In the genomic region with DNA sequence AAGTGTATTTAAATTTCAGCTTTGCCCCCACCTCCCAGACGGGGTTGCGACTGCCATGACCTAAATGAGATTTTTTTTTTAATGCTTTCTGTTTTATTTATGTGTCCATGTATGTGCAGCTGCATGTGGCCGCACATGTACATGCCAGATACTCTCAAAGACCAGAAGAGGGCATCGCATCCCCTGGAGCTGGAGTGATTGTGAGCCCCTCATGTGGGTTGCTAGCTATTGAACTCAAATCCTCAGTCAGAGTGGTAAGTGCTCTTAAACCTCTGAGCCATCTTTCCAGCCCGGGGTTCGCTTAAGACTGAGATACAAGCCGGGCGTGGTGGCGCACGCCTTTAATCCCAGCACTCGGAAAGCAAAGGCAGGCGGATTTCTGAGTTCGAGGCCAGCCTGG, we compare ENCODE assay signal across 16 mouse cellular contexts. TPM values are rescaled to one million over a fixed set of nuclear protein-coding genes. Genes with fewer than 3 reads are reported as not detected.
DNase-seq lines count a peak whose midpoint lies in the region; ATAC-seq and TF ChIP-seq lines count a peak whose summit lies in the region.
"Had no signal": no experiment of that assay in that cellular context is flagged by ENCODE, and none has a peak within 500 bp of the region (broad histone marks: within the 10 kb centered on the region; RNA-seq: fewer than 3 reads in every experiment).

No protein-coding gene starts in this region.

- H3K4me3 ChIP-seq in forebrain, embryonic 10.5 days, result no peak overlapping the region
- no peak overlapping the region for H3K4me3 ChIP-seq in forebrain, embryonic 12.5 days (replicated peaks)
- H3K4me3 ChIP-seq in layer of hippocampus, adult 2 months, result no peak overlapping the region
- H3K4me3 ChIP-seq in forebrain, embryonic 15.5 days, result no peak overlapping the region
- H3K4me3 ChIP-seq: embryonic facial prominence, embryonic 13.5 days; heart, embryonic 15.5 days; intestine, embryonic 15.5 days; liver, embryonic 12.5 days; neural tube, embryonic 12.5 days had no signal

- no peaks in the 10 kb centered on the region for H3K36me3 ChIP-seq in forebrain, embryonic 10.5 days (replicated peaks)
- H3K36me3 ChIP-seq in forebrain, embryonic 12.5 days (replicated peaks), result no peaks in the 10 kb centered on the region
- H3K36me3 ChIP-seq in forebrain, embryonic 15.5 days, result no peaks in the 10 kb centered on the region
- H3K36me3 ChIP-seq: embryonic facial prominence, embryonic 13.5 days; heart, embryonic 15.5 days; intestine, embryonic 15.5 days; liver, embryonic 12.5 days; neural tube, embryonic 12.5 days had no signal

- WGBS in forebrain, embryonic 10.5 days, result 50% methylated on average over 13 of the region's 13 CpGs
- WGBS in forebrain, embryonic 12.5 days, result 48% methylated on average over 13 of the region's 13 CpGs
- WGBS in forebrain, embryonic 15.5 days, result 44% methylated on average over 13 of the region's 13 CpGs

- no peak overlapping the region for H3K27ac ChIP-seq in forebrain, embryonic 10.5 days
- no peak overlapping the region for H3K27ac ChIP-seq in forebrain, embryonic 12.5 days
- H3K27ac ChIP-seq in layer of hippocampus, adult 2 months, result no peak overlapping the region
- no peak overlapping the region for H3K27ac ChIP-seq in forebrain, embryonic 15.5 days (replicated peaks)
- H3K27ac ChIP-seq: embryonic facial prominence, embryonic 13.5 days; heart, embryonic 15.5 days; intestine, embryonic 15.5 days; liver, embryonic 12.5 days; macrophage; neural tube, embryonic 12.5 days had no signal

- H3K4me2 ChIP-seq in forebrain, embryonic 12.5 days, result no peak overlapping the region
- H3K4me2 ChIP-seq in forebrain, embryonic 15.5 days (replicated peaks), result no peak overlapping the region
- H3K4me2 ChIP-seq: embryonic facial prominence, embryonic 13.5 days; heart, embryonic 15.5 days; intestine, embryonic 15.5 days; liver, embryonic 12.5 days; neural tube, embryonic 12.5 days had no signal

- peak; percentile 38; the same call in 1 of the 2 replicates for TF ChIP-seq CTCF in layer of hippocampus, adult 2 months (conservative IDR thresholded peaks at IDR 0.05)

- no peaks in the 10 kb centered on the region for H3K9me3 ChIP-seq in forebrain, embryonic 10.5 days
- no peaks in the 10 kb centered on the region for H3K9me3 ChIP-seq in forebrain, embryonic 12.5 days
- H3K9me3 ChIP-seq in forebrain, embryonic 15.5 days, result no peaks in the 10 kb centered on the region
- H3K9me3 ChIP-seq: embryonic facial prominence, embryonic 13.5 days; heart, embryonic 15.5 days; intestine, embryonic 15.5 days; liver, embryonic 12.5 days; neural tube, embryonic 12.5 days had no signal

- ATAC-seq in forebrain, embryonic 12.5 days (ENCODE audit: low FRiP score), result no peak
- 0 out of 2 replicates have a peak, but pooled peaks have one; percentile 32 for ATAC-seq in forebrain, embryonic 15.5 days (replicated peaks)
- ATAC-seq: intestine, embryonic 15.5 days; liver, embryonic 12.5 days had no signal

- H3K9ac ChIP-seq in forebrain, embryonic 12.5 days, result no peak overlapping the region
- H3K9ac ChIP-seq in forebrain, embryonic 15.5 days (replicated peaks), result no peak overlapping the region
- H3K9ac ChIP-seq: embryonic facial prominence, embryonic 13.5 days; heart, embryonic 15.5 days; intestine, embryonic 15.5 days; liver, embryonic 12.5 days; neural tube, embryonic 12.5 days had no signal

- no peaks in the 10 kb centered on the region for H3K4me1 ChIP-seq in forebrain, embryonic 10.5 days
- no peaks in the 10 kb centered on the region for H3K4me1 ChIP-seq in forebrain, embryonic 12.5 days
- no peaks in the 10 kb centered on the region for H3K4me1 ChIP-seq in forebrain, embryonic 15.5 days
- H3K4me1 ChIP-seq: embryonic facial prominence, embryonic 13.5 days; heart, embryonic 15.5 days; intestine, embryonic 15.5 days; liver, embryonic 12.5 days; neural tube, embryonic 12.5 days had no signal

- peak; percentile 29 for DNase-seq in forebrain, embryonic 10.5 days (ENCODE audit: extremely low spot score, low spot score)
- DNase-seq in layer of hippocampus, adult 2 months (ENCODE audit: low spot score in 2 of 2), result no peak
- DNase-seq in layer of hippocampus, adult 18-20 months (ENCODE audit: low spot score in 2 of 2), result no peak
- DNase-seq in NIH3T3 (ENCODE audit: low read depth), result peak; percentile 21
- no peak for DNase-seq in ovary, postnatal 14 days (ENCODE audit: low spot score)
- no peak for DNase-seq in gastrocnemius, postnatal 10 days
- DNase-seq: adrenal gland, postnatal 10 days; right cerebral cortex, adult 18-20 months had no signal

- H3K27me3 ChIP-seq in forebrain, embryonic 10.5 days (ENCODE audit: poor library complexity, severe bottlenecking), result peaks cover 9% of the 10 kb centered on the region; the same call in 1 of the 2 replicates
- peaks cover 8% of the 10 kb centered on the region; the same call in 1 of the 2 replicates for H3K27me3 ChIP-seq in forebrain, embryonic 12.5 days
- H3K27me3 ChIP-seq in forebrain, embryonic 15.5 days, result no peaks in the 10 kb centered on the region
- H3K27me3 ChIP-seq: embryonic facial prominence, embryonic 13.5 days; heart, embryonic 15.5 days; intestine, embryonic 15.5 days; liver, embryonic 12.5 days; neural tube, embryonic 12.5 days had no signal

RNA-seq across cellular contexts. Expression of gene Ank2, which starts 46.9 kb away (rescaled TPM):
- polyA plus RNA-seq in forebrain, embryonic 10.5 days (2016; fragmentation: Nextera tagmentation; extraction: Ambion mirVana), result 32.2 and 36.3 TPM in 2 replicates
- polyA plus RNA-seq in forebrain, embryonic 12.5 days (2016; fragmentation: Nextera tagmentation; extraction: Ambion mirVana), result 118 and 121 TPM in 2 replicates
- total RNA-seq in layer of hippocampus, adult 2 months (2021), result 100 to 1,000 TPM; 730 to 767 TPM
- 100 to 1,000 TPM; 699 to 719 TPM for total RNA-seq in layer of hippocampus, adult 18-20 months (2021)
- polyA plus RNA-seq in forebrain, embryonic 15.5 days (2015; fragmentation: Nextera tagmentation; extraction: Ambion mirVana), result 158 and 159 TPM in 2 replicates
- total RNA-seq in gastrocnemius, postnatal 10 days (2021), result 100 to 1,000 TPM; 136 to 145 TPM

Comparison
In these comparisons a context has a peak if more than half of its experiments do, and no peak if none do; other contexts are left out.
1. DNase-seq: peak in forebrain, embryonic 10.5 days (single experiment) and NIH3T3 (single experiment); none in layer of hippocampus, adult 2 months (0 of 2), layer of hippocampus, adult 18-20 months (0 of 2), ovary, postnatal 14 days (single experiment) and gastrocnemius, postnatal 10 days (single experiment).
2. RNA of gene Ank2, which starts 46.9 kb away (total RNA-seq): 730 to 767 TPM in layer of hippocampus, adult 2 months and 699 to 719 TPM in layer of hippocampus, adult 18-20 months; 136 to 145 TPM in gastrocnemius, postnatal 10 days; every median in the first group is over 4 times any median in the second.